Mouse (Mus musculus) adrenal gland, adult 18-20 months (tissue): ENCODE data around the gene Irf1. TPM values are rescaled to one million over a fixed set of nuclear protein-coding genes. Genes with fewer than 3 reads are reported as not detected.

Experiments
- DNase-seq, 2 experiments: peaks; one replicate each; pipeline ENCODE4 v3.0.0; 2021 to 2022; ENCODE audit warnings: low spot score in 2 of 2
- total RNA-seq, 2 experiments: library from RNA; stranded (reverse); gene quantifications; 1 replicate in 1 of 2; 2 replicates in 1 of 2; pipeline ENCODE4 v1.2.3; 2021

Irf1 gene
- total RNA-seq, 2 experiments from 2014 or later = 21.2 to 44.2 TPM

- DNase-seq = no peak
These were observed 11.5 kb downstream of the Irf1 start for GRCm38 (mm10) chr11:53781201-53781775.

- no peak for DNase-seq
These were observed 12.2 kb downstream of the Irf1 start for GRCm38 (mm10) chr11:53781964-53782363.

DNA sequence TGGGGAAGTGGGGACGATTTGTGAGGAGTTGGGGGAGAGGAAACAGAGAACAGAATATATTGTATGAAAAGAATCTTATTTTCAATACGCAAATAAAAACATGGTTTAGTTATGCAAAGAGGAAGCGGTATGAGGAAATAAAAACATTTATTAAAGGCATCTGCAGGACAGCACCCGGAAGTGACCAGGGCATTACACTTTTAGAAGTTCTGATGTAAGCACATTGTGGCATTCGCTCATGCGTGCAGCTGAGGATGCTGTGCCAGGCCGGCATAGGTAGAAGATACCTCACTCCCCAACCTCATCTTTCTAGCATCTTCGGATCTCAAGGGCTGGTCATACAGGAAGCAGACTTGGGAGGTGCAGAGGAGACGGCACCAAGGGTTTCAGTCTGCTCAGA is 13.5 kb downstream of the Irf1 start:
- DNase-seq = peak in 1 of 2 experiments; percentile 15

DNA sequence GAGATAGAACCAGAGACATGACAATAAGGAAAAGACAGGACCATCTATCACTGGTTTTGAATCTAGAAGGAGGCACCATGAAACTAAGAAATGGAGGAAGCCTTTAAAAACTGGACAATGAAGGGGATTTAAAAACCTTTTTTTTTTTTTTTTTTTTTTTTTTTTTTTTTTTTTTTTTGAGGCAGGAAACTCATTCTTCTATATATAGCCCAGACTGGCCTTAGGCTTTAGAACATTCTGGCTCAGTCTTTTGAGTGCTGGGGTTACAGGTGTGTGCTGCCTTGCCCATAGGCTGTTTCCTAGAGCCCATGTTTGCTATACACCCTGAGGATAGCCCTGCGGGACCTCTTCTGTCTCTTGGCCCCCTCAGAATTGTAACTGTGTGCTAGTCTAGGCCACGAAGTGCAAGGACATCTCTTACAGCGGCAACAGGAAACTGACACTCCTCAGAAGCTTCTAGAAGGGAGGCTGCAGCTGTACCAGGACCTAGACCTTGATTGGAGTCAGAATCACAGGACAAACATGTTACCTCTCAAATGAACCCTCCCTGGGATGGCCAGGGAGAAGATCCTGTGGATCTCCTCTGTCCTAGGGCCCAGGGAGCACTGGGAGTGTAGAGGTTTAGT is 15.6 kb downstream of the Irf1 start:
- DNase-seq = no peak

DNA sequence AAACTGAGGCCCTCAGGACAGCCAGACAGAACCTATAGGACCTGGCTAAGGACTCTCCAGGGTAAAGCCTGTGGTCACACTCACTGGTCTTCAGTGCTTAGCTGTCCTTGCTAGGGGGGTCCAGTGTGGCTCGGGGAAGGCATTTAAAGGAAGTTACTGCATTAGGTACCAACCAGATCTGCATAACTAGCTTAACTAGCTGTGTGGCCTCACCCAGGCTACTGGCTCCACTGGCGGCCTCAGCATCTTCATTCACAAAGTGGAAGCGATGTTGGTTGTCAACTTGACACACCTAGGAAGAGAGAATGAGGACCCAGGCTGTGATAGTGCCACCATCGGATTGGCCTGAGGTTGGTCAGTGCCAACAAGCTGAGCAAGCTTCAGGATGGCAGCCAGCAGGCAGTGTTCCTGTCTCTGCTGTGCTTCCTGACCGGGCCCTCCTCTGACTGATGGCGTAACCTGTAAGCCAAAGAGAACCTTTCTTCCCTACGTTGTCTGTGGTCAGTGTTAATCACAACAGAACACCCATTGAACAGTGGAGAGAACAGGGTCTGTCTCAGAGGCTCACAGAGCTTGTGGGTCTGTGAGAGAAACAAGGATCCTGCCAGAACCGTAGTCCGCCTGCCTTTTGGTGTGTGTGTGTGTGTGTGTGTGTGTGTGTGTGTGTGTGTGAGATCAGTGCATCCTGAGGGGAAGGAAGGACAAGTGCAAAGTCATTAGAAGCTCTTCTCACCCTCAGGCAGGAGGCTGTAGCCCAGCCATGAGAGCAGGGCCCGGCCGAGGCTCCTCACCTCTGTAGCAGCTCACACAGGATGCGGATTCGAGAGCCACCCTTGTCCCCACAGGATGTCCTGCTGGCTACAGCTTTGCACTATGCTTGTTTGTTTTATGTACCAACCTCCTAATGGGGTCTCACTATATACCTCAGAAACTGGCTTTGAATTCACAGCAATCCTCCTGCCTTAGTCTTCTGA is 16.5 kb downstream of the Irf1 start:
- DNase-seq = no peak

DNA sequence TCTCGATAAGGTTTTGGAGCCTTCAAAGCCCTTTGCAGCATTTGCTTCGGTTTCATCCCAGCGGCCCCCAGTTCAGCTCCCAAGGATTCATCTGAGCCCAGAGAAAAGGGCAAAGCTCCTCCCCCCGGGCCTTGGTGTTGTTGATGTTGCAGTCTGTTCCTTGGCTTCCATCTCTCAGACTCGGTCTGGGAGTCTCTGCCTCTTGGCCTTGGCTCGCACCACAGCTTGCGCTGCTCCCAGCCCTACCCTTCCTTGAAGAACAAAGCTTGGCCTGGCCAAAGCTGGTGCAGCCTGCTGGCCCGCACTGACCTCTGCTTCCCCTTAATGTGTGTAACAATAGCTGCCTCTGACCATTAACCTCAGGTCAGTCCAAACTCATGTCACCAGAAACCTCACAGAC is 18.4 kb downstream of the Irf1 start:
- no peak for DNase-seq

GRCm38 (mm10) chr11:53789277-53789676 is 19.5 kb downstream of the Irf1 start:
- no peak for DNase-seq

DNA sequence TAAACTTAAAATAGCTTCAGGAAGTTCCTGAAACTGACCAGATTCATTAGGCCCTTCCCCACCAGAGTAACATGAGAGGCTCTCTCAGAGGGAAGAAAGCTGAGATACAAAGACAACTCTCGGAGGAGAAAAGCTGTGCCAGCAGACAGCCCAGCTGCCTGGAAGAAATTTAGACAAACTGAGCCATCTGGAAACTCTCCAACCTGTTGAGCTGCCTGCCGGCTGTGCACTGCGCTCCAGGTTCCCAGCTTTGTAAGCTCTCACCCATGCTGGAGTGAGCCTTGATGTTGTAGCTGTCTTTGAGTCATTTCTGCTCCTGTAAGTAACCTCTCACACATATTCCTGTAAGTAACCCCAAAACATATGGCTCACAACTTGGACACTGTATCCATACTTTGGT is 23.2 kb downstream of the Irf1 start:
- no peak for DNase-seq

DNA sequence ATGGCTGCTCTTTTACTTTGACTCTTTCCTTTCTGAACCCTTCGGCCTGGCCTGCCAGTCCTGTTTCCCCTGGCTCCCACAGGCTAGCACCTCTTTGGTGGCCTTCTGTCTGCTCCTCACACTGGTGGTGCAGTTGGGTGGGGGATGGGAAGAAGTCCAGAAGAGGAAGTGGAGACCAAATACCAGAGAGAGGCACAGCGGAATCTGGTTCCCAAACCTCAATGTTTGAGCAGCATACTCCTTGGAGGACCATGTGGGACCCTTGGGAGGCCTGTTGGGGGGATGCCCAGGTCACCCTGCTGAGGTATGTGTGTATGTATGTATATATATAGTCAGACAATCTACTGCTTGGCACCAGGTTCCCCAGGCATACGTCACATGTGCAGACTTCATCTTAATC is 24.2 kb downstream of the Irf1 start:
- DNase-seq = no peak

- DNase-seq = no peak
These were observed 25.1 kb downstream of the Irf1 start for GRCm38 (mm10) chr11:53794671-53795557.

DNA sequence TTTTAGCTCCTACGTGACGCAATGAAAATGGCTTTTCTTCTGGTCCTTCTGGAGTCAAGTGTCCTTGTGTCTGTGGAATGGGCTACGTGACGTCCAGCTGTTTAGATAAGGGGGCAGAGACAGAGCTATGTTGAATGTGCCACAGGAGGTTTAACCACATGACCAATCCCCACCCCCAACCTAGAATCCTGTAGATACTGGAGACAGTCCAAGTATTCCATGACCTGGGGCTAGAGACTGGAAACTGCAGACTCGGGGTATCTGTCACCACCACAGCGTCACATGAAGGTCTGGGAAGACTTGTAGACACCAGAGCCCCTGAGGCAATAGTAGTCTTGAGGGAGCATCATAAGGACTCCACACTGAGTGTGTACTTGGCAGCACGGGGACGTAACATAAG is 26.0 kb downstream of the Irf1 start:
- DNase-seq = no peak

DNA sequence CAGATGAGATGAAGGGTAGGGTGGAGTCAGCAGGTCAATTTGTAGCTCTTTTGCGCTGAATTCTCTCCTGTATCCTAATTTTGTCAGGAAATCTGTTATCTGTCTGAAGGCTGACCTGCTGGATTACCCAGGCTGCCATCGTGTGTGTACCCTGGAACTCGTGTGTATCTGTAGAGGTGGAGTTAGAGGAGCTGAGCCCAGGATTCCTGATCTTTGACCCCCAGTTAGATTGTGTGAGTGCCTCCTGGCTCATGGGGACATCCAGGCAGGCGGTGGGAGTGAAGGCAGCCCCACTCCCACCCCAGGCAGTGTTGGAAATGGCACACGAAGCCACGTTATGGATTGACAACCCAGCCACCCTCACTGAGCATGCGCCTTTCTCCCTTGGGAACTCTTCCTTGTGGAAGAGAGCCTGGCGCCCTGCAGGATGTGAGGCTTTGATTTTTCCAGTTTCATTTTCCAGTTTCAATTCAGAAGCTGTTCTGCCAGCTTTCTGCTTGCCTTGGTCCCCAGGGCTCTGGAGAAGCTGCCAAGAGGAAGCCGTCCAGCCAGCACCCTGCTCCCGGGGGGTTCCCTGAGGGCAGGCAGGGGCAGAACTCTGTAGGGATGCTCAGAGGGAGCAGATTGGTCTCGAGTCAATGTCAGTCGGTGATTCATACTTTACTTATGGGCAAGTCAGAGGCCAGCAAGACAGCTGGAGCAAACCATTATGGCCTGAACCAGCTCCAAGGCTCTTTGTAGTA is 26.8 kb downstream of the Irf1 start:
- DNase-seq = peak; percentile 35 to 59

GRCm38 (mm10) chr11:53797386-53797920 is 27.6 kb downstream of the Irf1 start:
- DNase-seq = no peak

DNA sequence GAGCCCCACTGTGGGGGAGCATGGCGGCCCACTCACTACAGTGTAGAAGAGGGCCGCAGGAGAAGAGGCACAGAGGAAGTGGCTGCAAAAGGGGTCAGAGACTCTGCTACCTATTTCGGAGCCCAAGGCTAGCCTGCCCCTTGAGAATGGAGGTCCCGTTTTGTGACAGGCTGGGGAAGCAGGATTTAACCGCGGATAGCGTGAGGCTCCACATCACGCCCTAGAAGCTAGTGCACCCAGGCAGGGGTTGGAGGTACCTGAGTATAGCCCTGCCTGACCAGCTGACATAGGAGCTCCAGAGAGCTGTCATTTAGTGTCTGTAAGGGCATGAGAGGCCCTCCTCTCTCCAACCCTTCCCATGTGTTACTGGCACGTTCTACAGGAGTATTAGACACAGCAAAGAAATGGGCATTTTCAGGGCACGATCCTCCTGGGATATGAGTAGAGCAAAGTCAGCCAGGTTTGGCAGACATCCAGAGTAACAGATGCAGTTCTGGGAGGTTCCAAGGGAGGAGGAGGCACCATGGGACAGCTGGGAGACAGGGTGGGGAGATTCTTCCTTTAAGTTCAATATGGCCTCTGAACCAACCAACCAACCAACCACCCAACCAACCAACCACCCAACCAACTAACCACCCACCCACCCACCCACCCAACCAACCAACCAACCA is 28.4 kb downstream of the Irf1 start:
- DNase-seq = no peak

DNA sequence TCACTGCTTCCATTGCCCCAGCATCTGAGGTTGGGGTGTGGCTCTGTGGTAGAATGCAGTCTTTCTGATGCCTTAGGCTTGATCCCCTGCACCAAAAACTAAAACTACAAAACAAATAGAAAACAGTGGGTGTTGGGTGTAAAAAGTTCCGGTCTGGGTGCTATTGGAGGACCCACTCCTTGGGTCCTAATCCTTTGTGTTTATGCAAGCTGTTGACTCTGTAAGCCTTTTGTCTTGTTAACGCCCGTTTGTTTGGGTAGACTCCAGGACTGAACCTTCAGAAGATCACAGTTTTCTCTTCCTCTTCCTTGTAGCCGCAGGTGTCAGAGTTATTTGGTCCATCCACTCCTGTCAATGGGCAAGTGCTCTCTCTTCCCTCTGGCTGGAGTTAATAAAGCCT is 30.2 kb downstream of the Irf1 start:
- no peak for DNase-seq

- no peak for DNase-seq
These were observed 31.2 kb downstream of the Irf1 start for GRCm38 (mm10) chr11:53800975-53801374.

GRCm38 (mm10) chr11:53803093-53803492 is 33.3 kb downstream of the Irf1 start:
- no peak for DNase-seq

DNA sequence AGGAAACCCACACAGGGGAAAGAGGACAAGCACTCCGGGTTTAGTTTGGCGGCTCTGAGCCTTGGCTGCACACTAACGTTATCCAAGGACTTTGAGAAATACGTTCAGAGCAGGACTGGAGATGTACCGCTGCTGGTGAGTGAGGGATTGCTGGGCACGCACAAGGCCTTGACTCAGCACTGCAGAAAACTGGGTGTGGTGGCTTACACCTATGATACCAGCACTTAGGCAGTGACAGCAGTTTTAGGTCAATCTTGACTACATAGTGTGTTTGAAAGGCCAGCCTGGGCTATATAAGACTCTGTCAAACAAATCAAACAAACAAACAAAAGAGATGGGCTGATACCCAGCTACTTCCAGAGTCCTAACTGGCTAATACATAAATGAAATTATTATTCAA is 33.7 kb downstream of the Irf1 start:
- DNase-seq = no peak

- no peak for DNase-seq
These were observed 34.9 kb downstream of the Irf1 start for GRCm38 (mm10) chr11:53804569-53805344.
